Mouse (Mus musculus) megakaryocyte progenitor cell, adult 5-6 weeks (primary cell): Measurements from ENCODE around the gene Plekha4. TPM values are rescaled to one million over a fixed set of nuclear protein-coding genes. Genes with fewer than 3 reads are reported as not detected.

ENCODE experiments used
- ATAC-seq: replicated peaks from 2 replicates; pipeline ENCODE4 v1.8.0; 2016; ENCODE audit warnings: mild to moderate bottlenecking, moderate TSS enrichment, inconsistent platforms; ENCODE audit not compliant: poor library complexity
- total RNA-seq, 2 experiments: library from RNA; stranded (forward) in 1 of 2; stranded (reverse) in 1 of 2; fragments of 157-497, 149-512 nt in 1 of 2; fragments of 200-1000 nt in 1 of 2; gene quantifications; 2 replicates each; pipeline versions ENCODE4 v1.2.3 to v1.2.4; 2015 to 2017

The Plekha4 gene
- total RNA-seq, 2 experiments from 2014 or later = 0.04 to 0.67 TPM

DNA sequence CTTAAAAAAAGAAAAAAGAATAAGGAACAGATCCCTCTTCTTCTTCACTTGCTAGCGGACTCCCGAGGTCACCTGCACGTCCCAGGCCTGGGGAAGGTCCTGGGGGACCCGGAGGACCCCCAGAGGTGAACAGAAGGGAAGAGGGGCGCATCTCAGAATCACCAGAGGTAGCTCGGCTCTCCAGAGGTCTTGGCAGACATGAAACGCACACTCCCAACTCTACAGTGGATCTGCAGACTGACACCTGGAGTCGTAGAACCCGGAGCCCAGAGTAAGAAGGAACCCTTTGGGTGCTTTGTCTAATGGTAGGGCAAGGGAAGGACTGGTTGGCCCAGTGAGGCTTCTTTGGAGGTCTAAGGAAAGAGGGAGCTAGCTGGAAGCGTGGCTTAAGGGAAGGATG, 11.5 kb downstream of the Plekha4 start:
- ATAC-seq = no peak

GRCm38 (mm10) chr7:45538163-45539041, 12.3 kb downstream of the Plekha4 start:
- peak; percentile 74 for ATAC-seq

DNA sequence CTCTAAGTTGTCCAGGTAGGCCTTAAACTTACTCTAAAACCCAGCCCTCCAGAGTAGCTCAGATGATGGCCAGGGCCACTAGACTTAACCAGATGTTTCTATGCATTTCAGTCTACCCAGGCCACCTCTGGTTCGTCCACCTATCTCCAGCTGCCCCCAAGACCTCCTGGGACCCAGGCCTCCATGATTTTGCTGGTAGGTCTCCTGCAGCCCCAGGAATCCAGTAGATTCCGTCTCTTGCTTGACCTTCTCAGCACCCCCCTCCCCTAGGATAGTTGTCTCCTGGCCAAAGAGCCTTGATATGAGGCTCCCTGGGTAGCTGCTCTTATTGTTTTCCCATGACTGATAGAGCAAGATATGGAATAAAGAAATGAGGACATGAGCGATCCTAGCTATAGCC, 13.0 kb downstream of the Plekha4 start:
- ATAC-seq = no peak

- ATAC-seq = no peak
Observed at GRCm38 (mm10) chr7:45540213-45540612, 14.1 kb downstream of the Plekha4 start.

DNA sequence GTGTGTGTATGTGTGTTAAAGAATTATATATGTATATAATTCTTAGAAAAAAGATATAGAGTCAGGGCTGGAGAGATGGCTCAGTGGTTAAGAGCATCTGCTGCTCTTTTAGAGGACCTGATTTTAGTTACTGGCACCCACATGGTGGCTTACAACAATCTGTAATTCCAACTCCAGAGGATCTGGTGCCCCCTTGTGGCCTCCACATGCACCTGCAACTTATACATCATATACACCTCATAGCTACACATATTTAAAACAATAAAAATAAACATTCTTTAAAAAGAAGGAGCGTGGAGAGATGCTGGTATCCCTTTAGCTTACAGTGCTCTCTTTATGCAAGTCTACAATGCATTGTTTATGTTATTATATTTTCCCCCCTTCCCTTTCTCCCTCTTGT, 18.4 kb downstream of the Plekha4 start:
- no peak for ATAC-seq

DNA sequence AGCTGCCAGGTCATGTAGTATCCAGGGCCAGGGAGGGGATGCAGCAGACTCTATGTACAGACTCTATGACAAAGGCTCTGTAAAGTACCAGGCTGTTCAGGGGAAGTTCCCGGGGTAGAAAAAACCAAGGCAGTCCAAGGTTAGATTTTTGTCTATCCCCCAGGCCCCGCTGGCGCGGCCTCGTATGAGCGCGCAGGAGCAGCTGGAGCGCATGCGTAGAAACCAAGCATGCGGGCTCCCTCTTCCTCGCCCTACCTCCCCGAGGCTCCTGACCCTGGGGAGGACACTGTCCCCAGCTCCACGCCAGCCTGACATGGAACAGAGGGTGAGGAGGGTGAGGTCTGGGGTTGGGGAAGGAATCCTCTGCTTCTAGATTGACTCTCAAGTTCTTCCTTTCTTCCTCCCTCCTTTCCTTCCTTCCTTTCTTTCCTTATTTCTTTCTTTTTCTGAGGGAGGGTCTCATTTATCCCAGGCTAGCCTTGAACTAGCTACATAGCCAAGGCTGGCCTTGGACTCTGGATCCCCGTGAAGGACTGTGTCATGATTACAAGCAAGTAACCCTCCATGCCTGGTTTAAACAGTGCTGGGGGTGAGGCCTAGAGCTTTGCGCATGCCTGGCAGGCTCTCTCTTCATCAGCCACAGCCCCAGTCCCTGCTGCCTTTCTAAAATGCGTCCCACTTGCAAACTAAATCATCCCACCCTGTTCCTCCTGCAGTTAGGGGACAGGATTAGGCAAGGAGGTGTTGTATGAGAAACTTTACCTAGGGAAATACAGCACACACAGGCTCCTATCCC, 23.7 kb downstream of the Plekha4 start:
- ATAC-seq = no peak

- no peak for ATAC-seq
Observed at GRCm38 (mm10) chr7:45550821-45551511, 24.8 kb downstream of the Plekha4 start.

DNA sequence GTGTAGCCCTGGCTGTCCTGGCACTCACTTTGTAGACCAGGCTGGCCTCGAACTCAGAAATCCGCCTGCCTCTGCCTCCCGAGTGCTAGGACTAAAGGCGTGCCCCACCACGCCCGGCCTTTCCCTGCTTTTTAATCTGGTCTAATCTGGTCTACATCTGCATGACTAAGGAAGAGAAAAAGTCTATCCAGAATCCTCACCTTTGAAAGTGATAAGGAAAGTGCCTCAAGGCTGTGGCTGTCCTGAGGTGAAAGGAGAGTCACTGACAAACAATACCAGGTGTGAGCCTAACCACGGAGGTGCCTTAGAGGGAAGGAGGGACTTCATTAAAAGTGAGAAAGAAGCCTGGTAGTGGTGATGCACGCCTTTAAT, 25.4 kb downstream of the Plekha4 start:
- ATAC-seq = no peak

DNA sequence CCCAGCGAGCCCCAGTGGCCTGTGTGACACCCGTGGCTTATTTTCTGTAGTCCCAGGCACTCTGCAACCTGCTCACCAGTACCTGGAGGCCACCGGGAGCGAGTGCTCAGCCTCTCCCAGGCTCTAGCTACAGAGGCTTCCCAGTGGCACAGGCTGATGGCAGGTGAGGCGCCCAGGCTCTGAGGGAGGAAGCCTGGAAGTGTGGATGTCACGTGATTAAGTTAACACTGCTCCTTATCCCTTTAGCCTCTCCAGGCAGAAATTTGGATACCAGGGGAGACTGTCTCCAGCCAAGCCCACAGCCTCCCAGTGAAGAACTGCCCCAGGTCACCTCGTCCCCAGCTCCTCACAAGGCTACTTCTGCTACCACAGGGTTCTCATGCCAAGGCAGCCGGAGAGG, 27.4 kb downstream of the Plekha4 start:
- ATAC-seq = no peak

DNA sequence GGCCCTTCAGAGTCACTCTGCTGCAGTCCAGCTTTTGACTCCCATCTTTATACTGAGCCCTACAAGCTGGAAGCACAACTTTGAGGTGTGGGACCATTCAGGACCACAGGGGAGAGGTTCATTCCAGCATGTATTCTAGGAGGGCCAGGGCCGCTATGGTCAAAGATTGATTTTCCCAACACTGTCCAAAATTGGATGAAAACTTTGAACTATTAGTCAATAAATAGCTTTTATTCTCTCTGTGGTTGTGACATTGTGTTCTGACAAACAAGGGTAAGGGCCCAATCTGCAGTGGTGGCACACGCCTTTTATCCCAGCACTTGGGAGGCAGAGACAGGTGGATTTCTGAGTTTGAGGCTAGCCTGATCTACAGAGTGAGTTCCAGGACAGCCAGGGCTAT, 27.9 kb downstream of the Plekha4 start:
- no peak for ATAC-seq

GRCm38 (mm10) chr7:45554744-45555143, 28.6 kb downstream of the Plekha4 start, which contains the start of gene Hsd17b14:
Hsd17b14 (plus strand) TSS chr7:45554893.
- no peak for ATAC-seq

- peak; percentile 96 for ATAC-seq
Observed at GRCm38 (mm10) chr7:45555787-45556186, 29.7 kb downstream of the Plekha4 start.

DNA sequence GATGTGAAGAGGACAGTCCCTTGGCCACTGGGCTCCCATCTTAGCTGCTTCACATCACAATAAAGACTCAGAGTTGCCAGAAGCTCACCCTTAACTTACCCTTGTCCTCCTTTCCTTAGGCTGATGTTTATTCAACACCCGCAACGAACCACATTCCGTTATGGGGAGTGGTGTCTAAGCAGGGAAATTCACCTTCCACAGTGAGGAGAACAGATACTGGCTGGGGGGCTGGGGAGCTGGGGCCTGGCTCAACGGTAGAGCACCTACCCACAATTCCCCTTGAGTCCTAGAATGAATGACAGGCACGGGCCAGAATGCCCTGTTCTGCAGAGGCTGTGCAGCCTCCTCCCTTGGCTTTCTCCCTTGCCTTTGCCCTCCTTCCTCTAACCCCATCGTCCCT, 32.8 kb downstream of the Plekha4 start:
- ATAC-seq = no peak

- no peak for ATAC-seq
Observed at GRCm38 (mm10) chr7:45560241-45560640, 34.1 kb downstream of the Plekha4 start.

DNA sequence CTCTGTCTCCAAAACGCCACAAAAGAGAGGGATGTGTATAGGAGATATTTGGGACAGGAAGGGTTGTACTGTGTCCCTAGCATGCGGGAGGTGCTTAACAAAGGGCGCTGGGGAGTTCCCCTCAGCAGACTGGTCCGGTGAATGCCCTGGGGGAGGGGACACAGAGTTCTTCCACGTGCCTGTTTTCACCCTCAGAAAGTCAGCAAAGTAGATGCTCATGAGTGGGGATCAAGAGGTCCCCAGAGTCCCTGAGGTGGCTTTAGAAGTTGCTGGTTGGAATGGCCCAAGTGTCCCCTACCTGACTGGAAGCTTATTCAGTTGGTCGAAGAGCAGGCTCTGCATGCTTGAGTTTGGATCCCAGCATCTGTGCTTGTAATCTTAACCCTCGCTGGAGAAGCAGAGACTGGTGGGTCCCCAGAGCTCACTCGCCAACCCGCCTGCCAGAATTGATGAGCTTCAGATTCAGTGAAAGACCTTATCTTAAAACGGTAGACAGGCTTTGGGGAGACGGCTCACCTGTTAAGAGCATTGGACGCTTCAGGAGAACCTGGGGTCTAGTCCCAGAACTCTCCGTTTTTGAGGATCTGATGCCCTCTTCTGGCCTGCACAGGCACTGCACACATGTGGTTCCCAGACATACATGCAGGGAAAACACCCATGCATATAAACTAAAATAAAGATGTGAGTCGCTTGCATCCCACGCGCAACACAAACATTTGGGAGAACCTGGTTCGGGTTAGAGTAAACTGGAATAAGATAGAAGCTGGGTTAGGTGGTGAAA, 34.9 kb downstream of the Plekha4 start:
- peak; percentile 89 for ATAC-seq

DNA sequence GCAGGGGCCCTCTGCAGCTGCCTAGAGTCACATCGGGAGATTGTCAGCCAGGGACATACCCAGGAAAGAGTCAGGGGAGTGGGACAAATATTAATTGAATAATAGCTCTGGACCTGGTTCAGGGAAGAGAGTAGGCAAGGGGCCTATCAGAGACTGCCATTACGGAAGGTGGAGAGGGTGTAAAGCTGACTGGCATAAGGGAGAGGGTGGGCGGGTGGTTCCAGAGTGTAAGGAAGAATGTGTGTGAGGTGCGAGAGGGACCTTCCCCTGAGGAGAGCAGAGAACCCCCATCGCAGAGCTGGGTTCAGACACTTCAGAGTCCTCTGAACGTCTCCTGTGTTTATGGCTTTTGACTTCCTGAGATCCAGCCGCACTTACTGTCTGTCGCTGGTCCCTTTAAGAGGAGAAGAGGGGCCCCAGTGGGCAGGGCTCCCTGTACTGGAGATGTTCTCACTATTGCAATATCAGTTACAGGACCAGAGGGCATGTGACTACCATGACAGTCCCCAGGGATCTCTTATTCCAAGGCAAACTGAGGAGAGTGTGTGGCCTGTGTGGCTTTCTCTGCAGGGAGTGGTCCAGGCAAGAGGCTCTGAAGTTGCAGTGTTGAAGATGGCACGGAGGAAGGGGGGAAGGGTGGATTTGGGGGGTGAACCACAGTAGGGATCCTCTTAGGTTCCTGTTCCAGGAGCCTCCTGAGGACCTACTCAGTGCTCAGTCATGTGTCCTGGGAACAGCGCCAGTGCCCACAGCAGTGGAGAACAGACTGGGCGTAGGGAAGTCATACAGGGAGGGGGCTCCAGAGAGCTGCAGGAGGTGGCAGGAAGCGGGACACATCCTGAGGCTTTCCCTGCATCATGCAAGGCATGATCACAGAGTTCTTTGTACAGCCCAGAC, 35.7 kb downstream of the Plekha4 start:
- peak; percentile 26 for ATAC-seq

DNA sequence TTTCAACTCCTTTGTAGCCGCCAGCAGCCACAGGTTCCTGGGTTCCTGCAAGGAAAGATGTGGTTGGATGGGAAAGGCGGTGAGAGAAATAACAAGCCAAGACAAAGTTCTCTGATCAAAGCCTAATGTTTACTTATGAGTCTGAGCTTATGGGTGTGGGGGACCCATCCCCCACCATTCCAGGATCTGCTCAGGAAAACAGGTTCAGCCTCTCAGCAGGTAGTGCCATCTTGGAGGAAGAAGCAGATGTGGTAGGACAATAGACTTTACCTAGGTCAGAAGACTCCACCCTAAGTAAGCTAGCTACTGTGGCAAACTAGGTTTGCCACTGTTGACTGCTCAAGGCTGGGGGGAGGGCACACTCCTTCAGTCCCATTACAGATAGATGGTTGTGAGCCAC, 38.7 kb downstream of the Plekha4 start:
- ATAC-seq = no peak

GRCm38 (mm10) chr7:45565446-45565845, 39.3 kb downstream of the Plekha4 start:
- no peak for ATAC-seq

DNA sequence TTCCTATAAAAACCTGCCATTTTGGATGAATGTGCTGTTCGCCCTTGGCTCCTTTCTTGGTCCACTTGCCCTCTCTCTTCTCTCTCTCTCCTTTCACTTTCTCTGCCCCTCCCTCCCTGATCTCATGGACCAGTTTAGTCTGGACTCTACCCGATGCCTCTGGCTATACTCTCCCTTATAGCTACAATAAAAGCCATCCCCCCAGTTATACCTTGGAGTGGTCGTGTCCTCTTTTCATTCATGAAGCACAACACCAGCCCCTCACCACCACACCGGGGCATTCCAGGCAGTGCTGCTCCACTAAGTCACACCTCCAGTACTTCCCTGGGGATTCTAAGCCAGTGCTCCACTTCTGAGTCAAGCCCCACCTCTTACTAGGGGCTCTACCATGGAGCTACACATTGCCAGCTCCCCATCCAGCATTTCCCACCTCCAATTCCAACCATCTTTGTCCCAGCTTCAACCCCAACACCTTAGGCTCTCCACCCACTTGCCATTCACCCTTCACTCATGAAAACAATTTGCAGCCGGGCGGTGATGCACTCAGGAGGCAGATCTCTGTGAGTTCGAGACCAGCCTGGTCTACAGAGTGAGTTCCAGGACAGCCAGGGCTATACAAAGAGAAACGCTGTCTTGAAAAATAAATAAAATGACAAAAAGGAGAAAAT, 41.1 kb downstream of the Plekha4 start:
- ATAC-seq = no peak
